In genomic region chr3:85125471-85125870, GRCm38 (mm10) we compare ENCODE assay signal across 17 mouse cellular contexts.
"Had no signal": no experiment of that assay in that cellular context is flagged by ENCODE, and none has a peak within 500 bp of the region (broad histone marks: within the 10 kb centered on the region; RNA-seq: fewer than 3 reads in every experiment).

No protein-coding gene starts in this region.

- H3K4me2 ChIP-seq: lung, embryonic 14.5 days; midbrain, embryonic 12.5 days; neural tube, embryonic 13.5 days; neural tube, embryonic 15.5 days; stomach, embryonic 15.5 days had no signal

- H3K4me3 ChIP-seq: midbrain, embryonic 10.5 days; midbrain, embryonic 12.5 days; myocyte; neural tube, embryonic 13.5 days; neural tube, embryonic 15.5 days; stomach, embryonic 15.5 days had no signal

- ATAC-seq: midbrain, embryonic 16.5 days had no signal

- H3K9ac ChIP-seq: lung, embryonic 14.5 days; midbrain, embryonic 12.5 days; neural tube, embryonic 13.5 days; neural tube, embryonic 15.5 days; stomach, embryonic 15.5 days had no signal

- H3K36me3 ChIP-seq: midbrain, embryonic 10.5 days; midbrain, embryonic 12.5 days; neural tube, embryonic 13.5 days; neural tube, embryonic 15.5 days; stomach, embryonic 15.5 days had no signal

- H3K27ac ChIP-seq: midbrain, embryonic 10.5 days; midbrain, embryonic 12.5 days; neural tube, embryonic 13.5 days; neural tube, embryonic 15.5 days; stomach, embryonic 15.5 days; stomach, postnatal 0 days had no signal

- H3K9me3 ChIP-seq: midbrain, embryonic 10.5 days; midbrain, embryonic 12.5 days; neural tube, embryonic 13.5 days; neural tube, embryonic 15.5 days; stomach, embryonic 15.5 days had no signal

- DNase-seq: lung, adult 18-20 months; lung, embryonic 14.5 days; lung, postnatal 10 days; lung, postnatal 4 days; midbrain, embryonic 14.5 days; retina, postnatal 1 day; right cerebral cortex, adult 18-20 months; right cerebral cortex, postnatal 25 days; right cerebral cortex, postnatal 4 days had no signal

- H3K4me1 ChIP-seq: midbrain, embryonic 10.5 days; midbrain, embryonic 12.5 days; stomach, embryonic 15.5 days had no signal

- H3K27me3 ChIP-seq: midbrain, embryonic 12.5 days; neural tube, embryonic 13.5 days; neural tube, embryonic 15.5 days; stomach, embryonic 15.5 days had no signal
